Mouse (Mus musculus): Measurements from ENCODE around the gene Clock.

Clock gene

DNA sequence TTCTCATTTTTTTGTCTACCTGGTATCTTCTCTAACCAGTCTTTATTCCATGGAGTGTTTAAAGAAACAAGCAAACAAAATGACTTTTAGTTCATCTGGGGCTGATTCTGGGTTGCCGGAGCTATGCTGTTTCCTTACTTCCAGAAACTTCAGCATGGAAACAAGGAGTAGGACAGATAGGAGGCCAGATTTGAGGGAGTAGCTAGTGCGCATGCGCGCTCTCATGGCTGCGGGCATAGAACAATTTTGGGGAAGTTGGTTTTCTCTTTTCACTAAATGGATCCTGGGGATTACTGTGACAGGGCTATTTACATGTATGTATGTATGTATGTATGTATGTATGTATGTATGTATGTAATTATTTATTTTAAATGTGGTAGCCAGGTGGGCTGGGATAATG is 125.4 kb downstream of the Clock start:
- no peak for DNase-seq (ENCODE audit: low read depth)

- no peak for DNase-seq (ENCODE audit: low read depth)
Measured at GRCm38 (mm10) chr5:76177664-76178063, 126.9 kb downstream of the Clock start.

DNA sequence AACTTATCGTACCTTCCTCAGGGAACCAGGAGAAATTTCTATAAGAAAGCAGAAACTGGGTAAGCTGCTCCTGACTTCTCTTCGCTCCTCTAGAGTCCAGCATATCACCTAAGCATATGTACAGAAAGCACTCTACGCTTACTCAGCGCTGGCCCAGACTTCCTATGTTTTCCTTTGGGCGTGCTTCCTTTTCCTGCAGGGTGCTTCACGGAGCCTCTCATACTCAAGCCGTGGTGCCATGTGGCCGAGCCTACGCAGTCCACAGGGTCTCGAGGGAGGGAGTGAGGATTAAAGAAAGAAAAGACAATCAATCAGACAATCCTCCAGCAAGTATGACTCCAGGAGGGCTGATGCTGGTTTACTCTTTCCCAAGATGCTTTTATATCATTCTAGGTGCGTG is 127.8 kb downstream of the Clock start:
- no peak for DNase-seq (ENCODE audit: low read depth)

DNA sequence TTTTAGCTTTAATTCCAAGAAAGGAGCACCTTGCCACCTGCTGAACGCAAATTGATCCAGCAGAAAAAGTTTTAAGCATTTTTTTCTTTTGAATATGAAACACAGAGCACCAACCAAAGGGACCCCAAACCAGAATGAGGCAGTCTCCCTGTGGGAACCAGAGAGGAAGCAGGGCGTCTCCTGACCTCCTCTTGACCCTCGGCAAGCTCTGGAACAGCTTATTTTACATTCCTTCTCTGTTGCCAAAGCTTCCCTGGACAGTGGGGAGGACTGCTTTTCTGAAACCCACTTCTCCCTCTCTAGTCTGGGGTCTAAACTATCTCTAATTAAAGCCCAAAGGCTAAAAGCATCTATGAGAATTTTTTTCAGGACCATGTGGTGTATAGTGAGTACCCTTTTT is 128.2 kb downstream of the Clock start:
- DNase-seq (ENCODE audit: low read depth): no peak

- DNase-seq (ENCODE audit: low read depth): no peak
Measured at GRCm38 (mm10) chr5:76175051-76175450, 129.5 kb downstream of the Clock start.

GRCm38 (mm10) chr5:76171039-76171438 is 133.6 kb downstream of the Clock start:
- DNase-seq (ENCODE audit: low read depth): no peak

- no peak for DNase-seq (ENCODE audit: low read depth)
Measured at GRCm38 (mm10) chr5:76170522-76170921, 134.1 kb downstream of the Clock start.

DNA sequence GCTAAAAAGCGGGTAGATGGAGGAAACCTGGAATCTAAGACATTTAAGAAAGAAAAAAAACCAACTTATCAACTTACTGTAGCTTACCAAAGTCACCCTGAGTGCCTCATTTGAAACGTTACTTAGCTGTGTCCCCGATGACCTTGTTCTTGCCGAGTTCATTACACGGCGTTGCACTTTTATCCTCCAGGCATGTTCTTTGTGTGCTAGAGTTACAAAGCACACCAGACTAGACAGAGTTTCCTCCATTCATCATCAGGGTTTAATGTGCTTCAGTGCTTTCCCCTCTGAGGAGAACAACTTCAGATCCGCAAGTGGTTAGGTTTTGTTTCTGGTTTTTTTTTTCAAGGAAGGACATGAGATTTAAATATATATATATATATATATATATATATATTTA is 139.8 kb downstream of the Clock start:
- DNase-seq (ENCODE audit: low read depth): no peak

- DNase-seq (ENCODE audit: low read depth): no peak
Measured at GRCm38 (mm10) chr5:76163828-76164390, 140.7 kb downstream of the Clock start.

GRCm38 (mm10) chr5:76162926-76163325 is 141.7 kb downstream of the Clock start:
- DNase-seq (ENCODE audit: low read depth): no peak

DNA sequence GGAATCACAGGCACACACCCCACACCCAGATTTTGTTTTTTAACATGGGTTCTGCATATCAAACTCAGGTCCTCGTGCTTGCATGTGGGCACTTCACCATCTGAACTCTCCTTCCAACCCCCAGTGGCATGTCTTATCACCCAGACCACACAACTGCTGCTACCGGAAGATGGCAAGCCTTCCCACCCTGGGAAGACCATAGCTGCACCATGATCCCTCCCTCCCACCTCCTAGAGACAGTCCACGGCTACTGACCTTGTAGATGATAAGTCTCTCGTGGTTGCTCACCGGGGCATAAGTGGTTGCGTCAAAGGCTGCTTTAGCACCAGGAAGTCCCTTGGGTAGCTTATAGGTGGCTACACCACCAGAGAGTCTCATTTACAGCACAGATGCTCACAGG is 143.1 kb downstream of the Clock start:
- DNase-seq (ENCODE audit: low read depth): no peak

DNA sequence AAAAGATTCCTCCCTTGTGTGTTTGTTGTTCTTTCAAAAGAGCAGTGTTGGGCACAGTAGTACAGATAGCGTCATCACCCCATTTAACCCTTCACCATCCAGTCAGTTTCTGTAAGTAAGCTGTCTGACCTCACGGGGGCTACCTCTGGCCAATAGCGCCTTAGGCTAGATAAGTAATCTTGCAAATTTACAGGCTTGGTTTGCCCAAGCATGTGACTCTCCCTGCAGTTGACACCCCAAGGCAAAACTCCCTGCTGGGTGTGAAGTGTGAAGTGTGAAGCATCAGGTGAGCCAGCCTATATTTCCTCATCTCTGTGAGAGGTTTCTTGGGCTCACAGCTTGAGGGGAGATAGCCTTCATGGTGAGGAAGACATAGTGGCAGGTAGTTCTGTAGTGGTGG is 144.5 kb downstream of the Clock start:
- no peak for DNase-seq (ENCODE audit: low read depth)
